Mouse (Mus musculus) embryonic facial prominence, embryonic 14.5 days (tissue): ENCODE measurements around the gene Tcp11. TPM values are rescaled to one million over a fixed set of nuclear protein-coding genes. Genes with fewer than 3 reads are reported as not detected.

Experiments
- ATAC-seq: fragments of 200-750 bp; cut with Nextera tagmentation; 2 replicates; pipeline ENCODE4 v1.8.0; 2017; ENCODE audit warnings: low read depth, moderate number of reproducible peaks, moderate TSS enrichment
- DNase-seq: peaks from one replicate; pipeline ENCODE4 v3.0.0-alpha.2; 2015; ENCODE audit warnings: low spot score
- H3K27ac ChIP-seq: fragments of 300-500 bp; sonication (generic); replicated peaks from 2 replicates; pipeline ENCODE4 v1.5.1; 2014; ENCODE audit warnings: low read depth, mild to moderate bottlenecking, low read length, moderate library complexity
- H3K27me3 ChIP-seq: fragments of 300-500 bp; sonication (generic); replicated peaks from 2 replicates; pipeline ENCODE4 v1.6.1; 2014; ENCODE audit warnings: low read length; ENCODE audit not compliant: control insufficient read depth, insufficient read depth
- H3K36me3 ChIP-seq: fragments of 300-500 bp; sonication (generic); 2 replicates; pipeline ENCODE4 v1.6.1; 2014; ENCODE audit warnings: low read length, mixed read lengths; ENCODE audit not compliant: control insufficient read depth, insufficient read depth
- H3K4me1 ChIP-seq: fragments of 300-500 bp; sonication (generic); 2 replicates; pipeline ENCODE4 v1.6.1; 2014; ENCODE audit warnings: antibody characterized with exemption, low read length; ENCODE audit not compliant: control insufficient read depth, insufficient read depth
- H3K4me2 ChIP-seq: fragments of 300-500 bp; sonication (generic); 2 replicates; pipeline ENCODE4 v1.6.1; 2014; ENCODE audit warnings: low read depth, mild to moderate bottlenecking, low read length, moderate library complexity, mixed read lengths
- H3K4me3 ChIP-seq: fragments of 300-500 bp; sonication (generic); 2 replicates; pipeline ENCODE4 v1.5.1; 2014; ENCODE audit warnings: low read depth, mild to moderate bottlenecking, low read length
- H3K9ac ChIP-seq: fragments of 300-500 bp; sonication (generic); 2 replicates; pipeline ENCODE4 v1.6.1; 2014; ENCODE audit warnings: low read depth, mild to moderate bottlenecking, low read length, moderate library complexity, mixed read lengths
- H3K9me3 ChIP-seq: fragments of 300-500 bp; sonication (generic); 2 replicates; pipeline ENCODE4 v1.6.1; 2016; ENCODE audit warnings: low read length; ENCODE audit not compliant: control insufficient read depth
- WGBS: fragments of 180-500 bp; shearing (Covaris S2); extraction: QIAGEN DNeasy Blood & Tissue Kit; methylation state at CpG from one replicate; pipeline ENCODE4 v1.1.7; 2014; 5-methylcytosine and 5-hydroxymethylcytosine counted together
- polyA plus RNA-seq: library from polyadenylated mRNA; unstranded; fragments of >200 nt; fragmentation: Nextera tagmentation; extraction: Ambion mirVana; gene quantifications from 2 replicates; pipeline ENCODE4 v1.2.1, GENCODE M21; 2014

Tcp11 gene
- polyA plus RNA-seq, 1 experiment from 2014 or later, result 2.4 TPM

GRCm38 (mm10) chr17:28021911-28022310 is 58.5 kb downstream of the Tcp11 start:
- Histone ChIP-seq H3K27ac (no peak overlapping the region), H3K4me2 (no peak overlapping the region), H3K36me3 (no peaks in the 10 kb centered on the region), H3K27me3 (no peaks in the 10 kb centered on the region), H3K4me1 (peaks cover 25% of the 10 kb centered on the region), H3K9ac (no peak overlapping the region), H3K4me3 (no peak overlapping the region), H3K9me3 (no peaks in the 10 kb centered on the region)
- DNase-seq (peak; percentile 51), ATAC-seq (no peak)
- WGBS, result 64% methylated on average over 10 of the region's 10 CpGs

- no peak for DNase-seq
Measured at GRCm38 (mm10) chr17:28019785-28020696, 60.4 kb downstream of the Tcp11 start.

GRCm38 (mm10) chr17:28018776-28019175 is 61.7 kb downstream of the Tcp11 start:
- H3K4me2 ChIP-seq, result no peak overlapping the region
- no peak overlapping the region for H3K27ac ChIP-seq
- no peaks in the 10 kb centered on the region for H3K27me3 ChIP-seq
- H3K9me3 ChIP-seq, result no peaks in the 10 kb centered on the region
- H3K36me3 ChIP-seq, result no peaks in the 10 kb centered on the region
- DNase-seq (no peak), ATAC-seq (no peak)
- H3K9ac ChIP-seq, result no peak overlapping the region
- 50% methylated on average over 11 of the region's 11 CpGs for WGBS
- H3K4me3 ChIP-seq, result no peak overlapping the region
- H3K4me1 ChIP-seq, result peaks cover 12% of the 10 kb centered on the region

More at GRCm38 (mm10) chr17:28019785-28020696, 60.4 kb downstream of the Tcp11 start:
- Histone ChIP-seq H3K4me2 (no peak overlapping the region), H3K4me1 (peaks cover 10% of the 10 kb centered on the region), H3K9ac (no peak overlapping the region), H3K9me3 (no peaks in the 10 kb centered on the region), H3K27ac (no peak overlapping the region), H3K27me3 (no peaks in the 10 kb centered on the region), H3K36me3 (no peaks in the 10 kb centered on the region), H3K4me3 (no peak overlapping the region)
- ATAC-seq, result no peak
- 70% methylated on average over 21 of the region's 21 CpGs for WGBS

GRCm38 (mm10) chr17:28018344-28018743 is 62.1 kb downstream of the Tcp11 start:
- WGBS, result 61% methylated on average over 6 of the region's 6 CpGs
- Histone ChIP-seq H3K27ac (no peak overlapping the region), H3K4me2 (no peak overlapping the region), H3K9me3 (no peaks in the 10 kb centered on the region), H3K4me1 (peaks cover 16% of the 10 kb centered on the region), H3K9ac (no peak overlapping the region), H3K27me3 (no peaks in the 10 kb centered on the region), H3K4me3 (no peak overlapping the region), H3K36me3 (no peaks in the 10 kb centered on the region)
- no peak for DNase-seq
- ATAC-seq, result no peak

Other genes with a start within 250 kb of the Tcp11 start
- 272 and 274 TPM in 2 replicates for gene Snrpc, start 242.5 kb downstream of the Tcp11 start, polyA plus RNA-seq
- 5.9 and 6.7 TPM in 2 replicates for gene Uhrf1bp1, start 224.2 kb downstream of the Tcp11 start, polyA plus RNA-seq
- gene Anks1, start 171.3 kb downstream of the Tcp11 start, polyA plus RNA-seq, result 14.2 and 15.9 TPM in 2 replicates
- 56.6 and 57.9 TPM in 2 replicates for gene Taf11, start 170.8 kb downstream of the Tcp11 start, polyA plus RNA-seq
- 8.1 and 8.8 TPM in 2 replicates for gene Scube3, start 61.5 kb upstream of the Tcp11 start, polyA plus RNA-seq
- 30.6 and 35.7 TPM in 2 replicates for gene Zfp523, start 96.5 kb upstream of the Tcp11 start, polyA plus RNA-seq
- gene Def6, start 127.1 kb upstream of the Tcp11 start, polyA plus RNA-seq, result 8.9 and 9.4 TPM in 2 replicates
- 2.9 and 3.0 TPM in 2 replicates for gene Ppard, start 152.1 kb upstream of the Tcp11 start, polyA plus RNA-seq
- 26.1 and 30.6 TPM in 2 replicates for gene Fance, start 232.9 kb upstream of the Tcp11 start, polyA plus RNA-seq
- gene Rpl10a, start 247.8 kb upstream of the Tcp11 start, polyA plus RNA-seq, result 800 and 852 TPM in 2 replicates